Mouse (Mus musculus): ENCODE data around the gene Myocd. TPM values are rescaled to one million over a fixed set of nuclear protein-coding genes. Genes with fewer than 3 reads are reported as not detected.

Gene Myocd
- 1 to 10 TPM in 1 of 2 experiments, under 1 TPM in 1; 0.97 to 2.9 TPM for total RNA-seq (2021)
- long read RNA-seq, experiment 1 = 0 reads
- long read RNA-seq, experiment 2 = 0 reads

DNA sequence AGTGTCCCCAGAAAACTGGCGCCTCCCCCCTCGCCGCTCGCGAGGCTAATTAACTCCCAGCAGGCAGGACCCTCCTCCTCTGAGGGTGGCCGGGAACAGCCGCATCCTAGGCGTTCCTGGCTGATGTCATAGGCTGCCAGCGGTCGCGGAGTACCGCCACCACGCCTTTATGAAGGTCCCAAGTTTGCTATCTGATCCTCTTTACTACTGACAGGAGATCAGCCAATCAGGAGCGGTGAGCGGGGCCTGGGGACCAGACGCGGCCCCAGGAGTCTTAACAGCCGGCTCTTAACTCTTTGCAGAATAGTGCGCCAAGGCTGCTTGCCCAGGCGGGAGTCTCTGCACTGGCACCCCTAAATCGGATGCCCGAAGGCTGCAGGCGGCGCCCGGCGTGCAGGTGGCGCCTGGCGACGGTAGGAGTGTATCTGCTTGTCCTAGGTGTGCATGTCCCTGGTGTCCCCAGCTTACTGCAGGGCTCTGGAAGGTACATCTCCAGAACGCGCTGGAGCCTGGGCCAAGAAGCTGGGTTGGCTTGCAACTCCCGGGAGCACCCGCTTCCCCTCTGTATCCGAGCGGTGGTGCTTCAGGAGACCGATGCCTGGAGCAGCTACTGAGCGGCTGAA lies at the start of gene Myocd:
Myocd (minus strand) TSS at position 139 of the 623 bp plus-strand sequence.
- peak; percentile 10 for DNase-seq

DNA sequence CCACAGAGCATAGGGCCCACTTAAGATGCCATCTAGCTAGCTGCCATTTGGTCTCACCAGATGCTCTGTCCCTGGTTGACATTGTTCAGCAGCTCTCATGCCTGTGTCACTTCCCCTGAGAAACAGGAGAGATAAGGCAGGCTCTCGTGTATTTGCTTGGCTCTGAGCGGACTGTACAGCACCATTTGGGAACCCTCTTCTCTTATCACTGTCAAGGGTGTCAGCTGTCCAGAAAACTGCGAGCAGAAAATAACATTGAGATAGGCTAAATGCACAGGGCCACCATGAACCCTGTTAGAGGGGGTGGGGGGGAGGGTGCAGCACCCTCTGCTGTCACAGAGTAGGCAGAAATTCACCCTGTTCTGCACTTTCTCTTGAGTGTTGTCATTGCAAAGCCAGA lies 34.0 kb upstream of the Myocd start:
- DNase-seq = no peak

DNA sequence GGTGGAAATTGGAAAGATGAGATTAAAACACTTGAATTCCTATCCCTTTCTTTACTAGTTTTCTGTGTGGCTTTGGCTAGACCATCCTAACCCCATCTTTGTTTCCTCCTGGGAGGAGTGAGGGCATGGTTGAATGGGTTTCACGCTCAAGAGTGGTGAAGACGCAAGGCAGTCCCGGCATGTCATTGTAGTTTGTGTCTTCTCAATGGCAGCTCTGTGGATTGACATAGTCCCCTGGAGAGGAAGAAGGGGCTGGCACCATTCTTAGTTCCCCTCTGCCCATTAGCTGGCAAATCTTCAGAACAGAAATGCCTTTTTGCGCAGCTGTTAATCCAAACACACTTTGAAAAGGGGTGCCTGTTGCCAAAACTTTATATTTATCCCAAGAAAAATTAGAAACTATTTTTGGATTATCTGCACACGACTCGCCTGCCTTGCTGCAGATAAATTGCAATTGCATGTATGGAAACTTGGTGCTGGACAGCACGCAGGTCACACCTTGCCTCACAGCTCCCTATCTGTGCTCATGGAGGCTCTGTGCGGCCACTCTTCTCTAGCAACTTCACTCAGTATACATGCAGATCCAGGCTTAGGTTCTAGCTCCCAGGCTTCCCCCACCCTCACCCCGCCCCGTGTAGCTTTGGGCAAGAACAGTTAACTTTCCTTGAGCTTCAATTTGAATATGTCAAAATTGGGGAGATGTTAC lies 24.5 kb upstream of the Myocd start:
- no peak for DNase-seq

DNA sequence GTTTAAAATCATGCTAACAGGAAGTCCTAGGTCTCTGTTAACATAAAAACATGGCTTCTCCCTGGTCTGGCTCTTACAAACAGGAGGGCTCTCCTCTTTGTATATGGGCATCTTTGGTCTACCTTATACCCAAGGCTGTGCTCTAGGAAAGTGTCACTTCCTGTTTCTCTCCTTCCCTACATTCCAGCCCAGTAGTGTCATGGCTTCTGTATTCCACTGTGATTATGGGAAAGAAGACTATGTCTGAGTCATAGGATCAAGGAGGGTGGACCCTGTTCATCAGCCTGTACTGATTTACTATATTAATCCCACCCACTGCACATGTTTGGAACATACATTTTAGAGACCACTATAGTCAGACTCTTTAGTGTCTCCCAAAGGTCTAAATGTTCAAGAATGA lies 23.2 kb upstream of the Myocd start:
- no peak for DNase-seq

DNA sequence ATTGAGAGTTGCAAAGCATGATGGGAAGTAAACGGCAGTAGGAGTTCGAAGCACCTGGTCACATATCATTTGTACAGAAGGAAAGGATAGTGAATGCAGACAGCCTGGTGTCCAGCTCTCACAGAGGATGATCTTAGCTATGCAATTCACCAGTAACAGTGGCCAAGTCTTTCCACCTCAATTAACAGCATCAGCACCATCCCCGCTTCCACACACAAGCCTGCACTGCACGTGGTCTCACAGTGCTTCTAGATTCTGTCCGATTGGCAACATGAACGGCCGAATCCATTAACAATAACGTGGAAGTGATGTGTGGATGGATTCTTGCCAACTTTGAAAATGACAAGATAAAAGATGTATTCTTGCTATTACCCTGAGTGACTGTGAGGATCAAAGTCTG lies 17.9 kb upstream of the Myocd start:
- DNase-seq = no peak

DNA sequence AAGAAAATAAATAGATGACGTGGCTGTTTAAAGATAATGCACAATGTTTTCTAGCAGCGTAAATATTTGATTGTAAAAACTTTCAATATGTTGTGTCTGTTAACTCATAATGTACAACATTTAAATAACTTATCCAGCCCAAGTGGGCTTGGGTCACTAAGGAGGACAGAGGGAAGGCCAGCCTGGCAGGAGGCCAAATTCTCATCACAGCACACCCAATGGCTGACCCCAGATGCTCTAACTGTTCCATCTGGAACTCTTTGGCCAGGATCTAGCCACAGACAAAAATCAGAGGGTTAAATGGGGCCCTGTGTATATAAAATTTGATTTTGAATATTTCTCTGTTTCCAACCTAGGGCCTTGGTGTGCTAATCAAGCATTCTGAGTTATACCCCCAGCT lies 16.4 kb upstream of the Myocd start:
- no peak for DNase-seq

DNA sequence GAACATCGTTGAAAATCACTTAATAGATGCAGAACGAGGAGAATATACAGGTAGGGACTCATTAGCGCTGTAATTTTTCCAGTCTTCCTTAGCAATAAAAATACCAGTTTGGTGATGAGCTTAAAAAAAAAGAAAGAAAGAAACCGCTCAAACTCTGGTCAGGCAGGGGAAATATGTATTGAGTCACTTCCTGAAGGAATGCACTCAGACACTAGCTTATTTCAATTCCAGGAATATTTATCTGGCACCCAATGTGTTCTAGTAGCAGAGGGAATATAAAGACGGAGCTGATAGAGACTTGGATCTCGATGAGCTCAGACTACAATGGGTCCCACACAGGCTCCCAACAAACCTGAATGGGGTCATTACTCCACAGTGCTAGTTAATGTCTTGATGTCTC lies 5.7 kb upstream of the Myocd start:
- no peak for DNase-seq

DNA sequence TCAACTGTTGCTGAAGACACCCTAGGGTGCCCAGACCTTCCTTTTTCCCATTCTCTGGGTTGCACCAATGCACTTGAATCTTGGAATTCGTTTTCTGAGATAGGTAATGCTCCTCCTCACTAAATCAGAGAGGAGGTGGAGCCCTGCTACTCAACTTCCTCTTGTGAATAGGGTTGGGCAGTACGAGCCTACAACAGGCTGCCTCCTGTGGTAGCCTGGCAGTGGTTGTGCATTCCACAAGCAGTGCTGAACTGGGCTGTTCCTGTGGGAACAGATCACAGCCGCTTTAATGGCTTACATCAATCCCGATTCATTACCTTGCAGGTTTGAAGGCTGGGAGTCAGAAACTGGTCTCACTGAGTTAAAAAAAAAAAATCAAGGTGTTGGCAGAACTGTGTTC lies 1.2 kb upstream of the Myocd start:
- DNase-seq = no peak

DNA sequence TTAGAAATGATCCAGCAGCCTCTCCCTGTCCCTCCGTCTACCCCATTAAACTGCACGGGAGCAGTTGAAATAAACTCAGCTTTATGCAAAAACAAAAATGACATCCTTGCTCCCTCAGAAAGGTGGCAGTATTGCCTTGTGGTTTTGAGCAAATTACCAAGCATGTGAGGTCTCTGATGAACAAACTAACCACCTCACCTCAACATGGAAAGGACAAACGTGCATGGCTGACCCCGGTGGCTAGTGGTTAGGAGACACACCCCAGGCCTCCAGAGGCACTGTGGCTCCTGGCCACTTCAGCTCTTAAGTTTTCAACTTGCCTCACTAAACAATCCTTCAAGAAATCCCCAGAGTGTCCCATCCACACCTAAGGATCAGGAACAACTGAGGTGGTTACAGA lies 1.5 kb downstream of the Myocd start:
- no peak for DNase-seq

DNA sequence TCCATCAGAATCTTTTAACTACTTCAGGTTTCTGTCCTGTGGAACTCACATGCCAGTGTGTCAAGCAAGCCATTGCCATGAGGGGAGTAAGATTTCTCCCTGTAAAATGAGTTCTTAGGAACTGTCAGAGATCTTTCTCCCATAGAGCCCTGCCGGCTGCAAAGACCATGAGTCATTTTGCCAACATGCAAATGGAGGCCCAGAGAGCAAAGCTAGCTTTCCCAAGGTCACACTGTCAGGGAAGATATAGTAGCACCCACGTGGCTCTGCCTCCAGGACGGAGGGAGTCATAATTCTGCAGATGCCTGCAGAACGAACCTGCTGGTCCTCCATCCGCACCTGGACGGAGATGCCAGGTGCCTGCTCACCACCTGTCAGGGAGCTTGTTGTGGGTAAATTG lies 6.3 kb downstream of the Myocd start:
- DNase-seq = no peak

DNA sequence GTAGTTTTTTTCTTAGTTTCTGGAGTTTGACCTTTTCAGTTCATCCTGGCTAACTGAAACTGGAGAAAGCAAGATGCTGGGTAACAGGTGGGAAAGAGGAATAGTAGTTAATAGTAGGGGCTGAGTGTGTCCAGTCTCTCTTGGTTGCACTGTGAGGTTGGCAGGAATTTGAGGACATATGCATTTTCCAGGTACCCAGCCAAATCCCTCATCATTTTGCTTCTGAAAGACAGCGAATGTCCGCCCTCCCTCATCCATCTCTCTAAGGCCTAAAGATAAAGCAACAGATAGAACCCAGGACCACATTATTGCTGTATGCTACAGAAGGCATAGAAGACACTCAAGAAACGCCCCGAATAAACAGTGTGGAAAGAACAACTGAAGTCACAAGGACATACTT lies 10.8 kb downstream of the Myocd start:
- DNase-seq = no peak

DNA sequence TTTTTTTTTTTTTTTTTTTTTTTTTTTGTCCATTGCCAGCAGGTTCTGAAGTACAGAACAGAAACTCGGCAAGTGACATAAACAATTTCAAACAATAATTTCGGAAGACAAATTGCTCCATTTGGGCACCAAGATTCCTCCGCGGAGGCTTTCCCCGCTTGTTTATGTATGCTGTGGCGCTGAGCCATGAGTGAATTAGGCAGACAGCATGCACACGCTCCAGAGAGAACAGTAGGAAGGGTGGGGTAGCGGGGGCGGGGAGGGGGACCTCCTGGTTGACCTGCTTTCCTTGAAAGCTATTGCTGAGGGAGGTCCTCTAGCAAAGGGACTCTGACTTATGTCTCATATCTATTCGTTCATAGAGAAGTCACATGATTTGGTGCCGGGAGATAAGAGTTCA lies 13.6 kb downstream of the Myocd start:
- DNase-seq = no peak

DNA sequence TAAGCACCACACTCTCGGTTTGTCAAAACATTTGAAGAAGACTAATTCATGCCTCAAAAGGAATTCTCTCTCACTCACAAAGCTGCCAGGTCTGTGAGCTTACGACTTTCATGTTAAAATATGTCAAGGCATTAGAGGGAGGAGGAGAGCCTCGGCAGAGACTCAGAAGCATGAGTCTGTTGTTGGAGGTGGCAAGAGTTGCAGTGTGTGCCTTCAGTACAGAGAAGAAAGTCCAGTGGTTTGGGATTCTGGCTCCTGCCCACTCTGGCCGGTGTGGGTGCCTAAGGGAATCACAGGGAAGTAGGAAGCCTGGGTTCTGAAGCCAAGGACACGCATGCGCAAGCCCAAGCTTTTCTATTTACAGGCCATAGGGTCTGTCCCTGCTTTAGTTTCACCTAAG lies 14.2 kb downstream of the Myocd start:
- DNase-seq = no peak

DNA sequence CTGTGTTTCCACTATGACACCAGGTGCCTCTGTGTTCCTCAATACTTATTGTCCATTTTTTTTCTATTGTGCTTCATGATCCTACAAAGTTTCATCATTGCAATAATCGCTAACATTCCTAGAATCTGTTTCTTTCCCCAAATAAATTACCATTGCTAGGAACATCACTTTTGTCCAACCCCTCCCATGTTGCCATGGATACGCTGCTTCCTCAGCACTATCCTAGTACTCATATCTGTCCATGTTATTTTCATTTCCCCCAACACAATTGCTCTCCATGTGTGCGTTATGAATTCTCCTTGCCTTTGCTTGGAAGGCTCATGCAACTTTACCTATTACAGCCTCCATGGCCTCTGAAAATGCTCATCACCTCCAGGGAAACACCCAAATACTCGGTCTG lies 19.4 kb downstream of the Myocd start:
- no peak for DNase-seq

DNA sequence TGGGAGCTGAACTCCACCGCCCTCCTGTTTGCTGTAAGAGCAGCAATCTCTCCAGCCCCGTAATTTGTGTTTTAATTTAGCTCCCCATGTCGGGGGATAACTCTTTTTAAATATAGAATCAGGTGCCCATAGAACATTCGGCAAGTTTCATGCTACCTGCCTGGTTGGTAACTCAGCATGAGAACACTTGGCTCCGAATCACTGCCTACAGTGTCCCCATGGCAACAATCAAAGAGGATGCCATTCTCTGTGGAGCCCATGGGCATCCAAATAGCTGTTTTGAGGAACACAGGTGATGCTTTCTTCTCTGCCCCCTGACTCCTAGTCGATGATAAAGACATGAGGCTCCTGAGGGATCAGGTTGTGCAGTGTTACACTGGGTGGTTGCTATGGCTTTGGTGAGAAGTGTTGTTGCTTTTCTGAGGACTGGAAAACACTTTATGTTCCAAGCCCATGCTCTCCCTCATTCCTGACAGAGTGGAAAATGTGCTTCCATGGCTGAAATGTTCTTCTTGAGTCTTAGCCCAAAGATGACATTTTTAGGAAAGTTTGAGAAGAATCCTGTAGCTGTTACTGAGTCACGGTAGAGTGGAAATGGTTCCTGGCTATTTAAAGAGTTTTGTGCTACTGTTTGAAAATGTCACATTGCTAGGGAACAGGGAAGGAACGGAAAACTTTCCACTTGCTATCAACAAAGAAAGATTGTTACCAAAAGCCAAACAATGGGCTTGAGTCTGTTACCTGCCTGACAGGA lies 23.3 kb downstream of the Myocd start:
- DNase-seq = no peak

DNA sequence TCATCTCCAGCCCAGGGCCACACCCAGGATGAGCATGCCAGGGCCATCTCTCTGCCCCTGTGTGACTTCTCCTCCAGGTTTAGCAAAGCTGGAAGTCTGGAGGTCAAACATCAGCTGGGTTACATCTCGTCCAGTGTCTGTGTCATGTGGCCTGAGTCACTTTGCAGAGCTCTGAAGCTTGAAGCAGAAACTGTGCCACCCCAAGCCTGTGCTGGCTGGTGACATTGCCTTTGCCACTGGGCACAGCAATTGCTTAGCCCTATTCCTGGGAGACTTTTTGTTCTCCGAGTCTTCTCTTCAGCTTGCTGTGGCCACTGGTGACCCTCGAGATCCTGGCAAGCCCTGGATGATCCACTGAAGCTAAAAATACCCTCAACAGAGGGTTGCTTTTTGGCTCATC lies 26.2 kb downstream of the Myocd start:
- DNase-seq = no peak

DNA sequence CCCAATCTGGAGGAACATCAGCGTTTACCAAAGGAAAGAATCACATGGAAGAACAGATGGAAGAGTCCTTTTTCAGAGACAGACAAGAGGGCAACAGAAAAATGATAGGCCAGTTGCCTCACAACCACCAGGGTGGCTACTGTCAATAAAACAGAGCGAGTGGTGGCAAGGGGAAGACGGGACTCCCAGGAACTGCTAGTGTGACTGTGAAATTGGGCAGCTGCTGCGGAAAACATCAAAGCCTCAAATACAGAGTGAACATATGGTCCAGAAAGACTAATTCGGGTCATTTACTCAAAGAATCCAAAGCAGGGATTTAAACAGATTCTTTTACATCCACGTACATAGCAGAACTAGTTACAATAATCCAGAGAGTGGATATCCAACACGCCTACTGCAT lies 29.3 kb downstream of the Myocd start:
- DNase-seq = no peak

DNA sequence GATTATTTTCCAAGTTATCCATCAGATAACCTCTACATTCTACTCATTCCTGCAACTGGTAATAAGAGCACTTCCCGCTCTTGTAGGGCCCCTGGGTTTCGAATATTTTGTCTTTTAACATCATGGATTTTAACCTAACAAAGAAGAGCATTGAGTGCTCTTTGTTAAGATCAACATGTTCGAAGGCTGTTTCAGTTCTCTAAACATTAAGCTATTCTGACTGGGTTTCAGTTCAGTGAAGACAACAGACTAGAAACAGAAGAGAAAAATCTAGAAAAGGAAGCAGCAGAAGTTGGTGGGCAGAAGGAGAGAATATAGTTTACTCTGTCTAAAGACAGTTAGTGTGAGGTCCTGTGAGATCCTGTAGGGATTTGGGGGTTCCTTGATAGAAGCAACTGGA lies 31.9 kb downstream of the Myocd start:
- no peak for DNase-seq

DNA sequence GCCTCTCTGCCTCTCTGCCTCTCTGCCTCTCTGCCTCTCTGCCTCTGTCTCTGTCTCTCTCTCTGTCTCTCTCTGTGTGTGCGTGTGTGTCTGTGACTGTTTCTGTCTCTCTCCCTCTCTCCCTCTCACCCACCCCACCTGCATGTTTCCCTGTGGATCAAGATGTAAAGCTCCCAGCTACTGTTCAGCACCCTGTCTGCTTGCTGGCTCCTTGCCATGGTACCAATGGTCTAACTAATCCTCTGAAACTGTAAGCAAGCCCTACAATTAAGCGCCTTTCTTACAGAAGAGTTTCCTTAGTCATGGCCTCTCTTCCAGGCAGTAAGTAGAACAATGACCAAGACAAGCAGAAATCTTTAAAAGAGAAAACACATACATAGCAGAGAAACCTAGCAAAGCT lies 32.9 kb downstream of the Myocd start:
- no peak for DNase-seq

DNA sequence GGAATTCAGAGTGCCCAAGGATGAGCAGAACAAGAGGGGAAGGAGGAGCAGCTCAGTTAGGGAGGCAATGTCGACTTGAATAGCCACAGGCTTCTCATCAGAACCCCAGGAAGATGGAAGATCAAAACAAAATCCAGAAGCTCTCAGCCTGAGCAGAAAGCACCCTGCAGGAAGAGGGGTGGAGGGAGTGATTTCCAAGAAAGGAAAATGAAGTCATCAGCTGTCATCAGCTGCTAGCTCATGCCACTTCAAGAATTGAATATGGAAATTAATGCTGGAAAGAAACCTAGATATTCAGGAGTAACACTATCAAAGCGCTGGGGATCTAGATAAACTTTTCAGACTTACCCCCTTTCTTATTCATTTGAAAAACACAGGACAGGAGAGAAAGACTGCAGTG lies 34.4 kb downstream of the Myocd start:
- no peak for DNase-seq

DNA sequence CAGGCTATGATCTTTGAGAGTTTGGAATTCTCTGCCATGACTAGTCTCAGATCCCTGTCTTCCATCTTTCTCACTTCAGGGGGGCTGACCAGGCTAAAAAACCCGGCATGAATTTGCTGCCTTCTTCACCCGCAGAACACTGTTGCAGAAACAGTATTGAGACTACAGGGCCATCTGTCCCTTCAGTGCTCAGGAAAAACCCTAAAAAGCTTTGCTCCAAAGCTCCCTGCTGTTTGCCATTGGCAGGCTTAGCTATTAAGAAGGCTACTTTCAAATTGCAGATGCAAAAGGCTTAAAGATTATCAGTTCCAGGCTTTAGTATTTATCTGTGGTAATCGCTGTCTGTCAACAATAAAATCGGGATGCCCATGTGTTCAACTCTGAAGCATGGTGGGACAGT lies 38.0 kb downstream of the Myocd start:
- no peak for DNase-seq

DNA sequence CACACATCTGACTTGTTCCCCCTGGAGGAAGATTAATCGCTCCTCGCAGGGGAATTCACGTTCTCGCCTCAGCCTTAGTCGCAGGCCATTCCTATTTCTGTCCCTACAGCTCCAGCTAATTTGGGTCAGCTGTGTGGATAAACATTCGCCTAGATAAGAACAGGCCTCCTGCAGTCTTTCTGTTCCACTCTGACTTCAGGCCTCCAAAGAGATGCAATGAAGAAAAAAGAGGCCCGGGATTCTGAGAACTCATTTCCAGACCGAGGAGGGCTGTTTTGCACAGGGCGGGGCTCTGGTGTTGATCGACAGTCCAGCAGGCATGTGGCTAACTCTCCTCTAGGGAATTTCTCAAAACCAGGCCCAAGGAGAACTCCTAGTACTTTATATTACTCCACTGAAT lies 43.0 kb downstream of the Myocd start:
- DNase-seq = peak; percentile 11

DNA sequence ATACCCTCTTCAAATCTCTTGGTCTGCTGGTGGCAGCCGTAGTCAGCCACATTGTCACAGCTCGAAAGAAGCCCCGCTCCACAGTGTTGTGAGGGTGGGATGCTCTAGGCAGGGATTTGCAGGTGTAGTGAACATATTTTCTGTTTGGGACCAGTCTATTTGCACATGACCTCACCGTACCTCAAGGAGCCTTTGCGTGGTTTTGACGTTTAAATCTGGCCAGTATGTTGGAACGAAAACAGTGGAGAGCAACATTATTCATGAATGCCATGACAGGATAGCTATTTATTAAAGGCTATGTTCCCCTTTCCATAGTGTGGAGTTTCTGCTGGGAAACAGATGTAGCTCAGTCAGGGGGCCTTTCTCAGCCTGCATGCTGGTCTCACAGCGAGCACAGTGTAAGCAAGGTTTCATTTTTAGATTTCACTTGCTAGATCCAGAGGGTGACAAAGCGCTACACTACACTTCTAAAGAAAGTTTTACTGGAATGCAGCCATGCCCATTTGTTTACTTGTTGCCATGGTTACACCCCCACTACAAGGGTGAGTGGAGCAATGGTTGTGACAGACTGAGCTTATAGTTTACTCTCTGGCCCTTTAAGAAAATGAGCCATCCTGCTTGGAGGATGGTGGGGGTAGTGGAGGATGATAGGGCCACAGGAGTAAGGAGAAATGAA lies 54.7 kb downstream of the Myocd start:
- no peak for DNase-seq
